Mouse (Mus musculus) forebrain, embryonic 10.5 days (tissue): ENCODE results near the gene Foxo6. TPM values are rescaled to one million over a fixed set of nuclear protein-coding genes. Genes with fewer than 3 reads are reported as not detected.
A peak's percentile ranks its signal among the peaks of the same experiment; 100 is the strongest.

ENCODE experiments used
- DNase-seq: peaks from one replicate; pipeline ENCODE4 v3.0.0-alpha.2; 2017; ENCODE audit warnings: low spot score; ENCODE audit errors: extremely low spot score
- H3K27ac ChIP-seq: fragments of 300-500 bp; sonication (generic); 2 replicates; pipeline ENCODE4 v1.5.1; 2016; ENCODE audit warnings: mild to moderate bottlenecking
- H3K27me3 ChIP-seq: fragments of 300-500 bp; sonication (generic); 2 replicates; pipeline ENCODE4 v1.6.1; 2016; ENCODE audit warnings: mild to moderate bottlenecking; ENCODE audit not compliant: poor library complexity, severe bottlenecking
- H3K36me3 ChIP-seq: fragments of 300-500 bp; sonication (generic); replicated peaks from 2 replicates; pipeline ENCODE4 v1.6.1; 2016; ENCODE audit warnings: mild to moderate bottlenecking, moderate library complexity
- H3K4me1 ChIP-seq: fragments of 300-500 bp; sonication (generic); 2 replicates; pipeline ENCODE4 v1.6.1; 2016
- H3K4me3 ChIP-seq: fragments of 300-500 bp; sonication (generic); 2 replicates; pipeline ENCODE4 v1.5.1; 2016; ENCODE audit warnings: mild to moderate bottlenecking, moderate library complexity
- H3K9me3 ChIP-seq: fragments of 300-500 bp; sonication (generic); 2 replicates; pipeline ENCODE4 v1.6.1; 2016; ENCODE audit warnings: mild to moderate bottlenecking, moderate library complexity
- WGBS: fragments of 180-500 bp; shearing (Covaris S2); methylation state at CpG from one replicate; pipeline ENCODE4 v1.1.7; 2016; 5-methylcytosine and 5-hydroxymethylcytosine counted together
- polyA plus RNA-seq: library from polyadenylated mRNA; unstranded; fragments of >200 nt; fragmentation: Nextera tagmentation; extraction: Ambion mirVana; gene quantifications from 2 replicates; pipeline ENCODE4 v1.2.1, GENCODE M21; 2016

Gene Foxo6
- polyA plus RNA-seq, 1 experiment from 2014 or later: 0.06 TPM

DNA sequence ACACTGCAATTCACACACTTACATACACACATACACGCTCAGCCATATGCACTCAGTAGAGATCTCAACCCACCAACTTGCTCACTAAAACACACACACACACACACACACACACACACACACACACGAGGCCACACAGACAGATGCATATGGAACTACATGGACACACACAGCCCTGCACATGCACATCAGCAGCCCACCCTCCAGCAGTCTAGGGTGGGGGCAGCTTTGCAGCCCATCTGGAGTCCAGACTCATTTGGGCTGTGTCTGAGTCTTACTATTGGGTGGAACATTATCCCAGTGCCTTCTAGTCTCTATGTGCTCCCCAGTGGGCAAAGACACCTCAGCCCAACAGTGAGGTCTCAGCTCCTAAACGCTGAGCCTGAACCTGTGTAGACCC is 23.0 kb downstream of the Foxo6 start:
- WGBS: 71% methylated on average over 3 of the region's 3 CpGs
- H3K9me3 ChIP-seq: no peaks in the 10 kb centered on the region
- H3K36me3 ChIP-seq: no peaks in the 10 kb centered on the region
- peaks cover 100% of the 10 kb centered on the region for H3K27me3 ChIP-seq
- 0 out of 2 replicates have a peak overlapping the region, but pooled peaks have one; percentile 63 for H3K27ac ChIP-seq
- H3K4me3 ChIP-seq: no peak overlapping the region
- no peak for DNase-seq
- peaks cover 73% of the 10 kb centered on the region for H3K4me1 ChIP-seq

DNA sequence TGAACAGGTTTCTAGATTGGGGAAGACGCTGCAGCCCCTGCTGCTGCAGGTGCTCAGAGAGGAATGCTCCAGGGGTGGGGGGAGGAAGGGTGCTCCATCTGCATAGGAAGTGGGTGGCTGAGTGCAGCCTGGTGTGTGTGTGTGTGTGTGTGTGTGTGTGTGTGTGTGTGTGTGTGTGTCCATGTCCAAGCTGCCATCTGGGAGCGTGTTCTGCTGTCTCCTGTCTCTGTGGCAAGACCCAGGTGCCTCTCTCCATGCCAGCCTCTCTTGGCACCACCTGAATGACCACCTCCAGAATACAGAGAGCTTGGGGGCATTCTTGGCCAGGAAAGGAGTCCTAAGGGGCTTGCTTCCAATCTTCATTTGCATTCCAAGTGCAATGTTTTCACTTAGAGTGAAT is 24.4 kb downstream of the Foxo6 start:
- Histone ChIP-seq H3K4me1 (peaks cover 64% of the 10 kb centered on the region), H3K36me3 (no peaks in the 10 kb centered on the region), H3K27me3 (peaks cover 99% of the 10 kb centered on the region), H3K4me3 (no peak overlapping the region), H3K27ac (0 out of 2 replicates have a peak overlapping the region, but pooled peaks have one; percentile 63), H3K9me3 (no peaks in the 10 kb centered on the region)
- 38% methylated on average over 2 of the region's 2 CpGs for WGBS
- DNase-seq: no peak

DNA sequence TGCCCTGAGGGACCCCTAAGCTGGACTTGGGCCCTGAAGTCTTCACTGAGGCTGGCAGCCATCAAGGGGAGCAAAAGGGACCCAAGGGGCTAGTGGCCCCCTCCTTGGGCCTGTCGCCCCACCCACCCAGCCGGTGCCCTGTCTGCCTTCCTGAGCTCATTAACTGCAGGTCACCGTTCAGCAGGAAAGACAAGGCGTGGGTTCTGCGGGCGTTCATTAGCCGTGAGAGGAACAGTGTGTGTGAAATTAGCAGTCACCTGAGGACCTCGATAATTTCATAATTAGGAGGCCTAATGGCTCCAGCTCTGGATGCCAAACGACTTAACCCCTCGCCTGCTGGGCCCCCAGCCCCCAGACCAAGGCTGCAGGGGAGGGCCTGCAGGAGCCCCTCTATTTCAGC is 24.9 kb downstream of the Foxo6 start:
- Histone ChIP-seq H3K27me3 (peaks cover 99% of the 10 kb centered on the region), H3K4me1 (peaks cover 59% of the 10 kb centered on the region), H3K27ac (peak overlapping the region; percentile 70; the same call in 1 of the 2 replicates), H3K36me3 (no peaks in the 10 kb centered on the region), H3K4me3 (no peak overlapping the region), H3K9me3 (no peaks in the 10 kb centered on the region)
- DNase-seq: no peak
- 16% methylated on average over 10 of the region's 10 CpGs for WGBS

DNA sequence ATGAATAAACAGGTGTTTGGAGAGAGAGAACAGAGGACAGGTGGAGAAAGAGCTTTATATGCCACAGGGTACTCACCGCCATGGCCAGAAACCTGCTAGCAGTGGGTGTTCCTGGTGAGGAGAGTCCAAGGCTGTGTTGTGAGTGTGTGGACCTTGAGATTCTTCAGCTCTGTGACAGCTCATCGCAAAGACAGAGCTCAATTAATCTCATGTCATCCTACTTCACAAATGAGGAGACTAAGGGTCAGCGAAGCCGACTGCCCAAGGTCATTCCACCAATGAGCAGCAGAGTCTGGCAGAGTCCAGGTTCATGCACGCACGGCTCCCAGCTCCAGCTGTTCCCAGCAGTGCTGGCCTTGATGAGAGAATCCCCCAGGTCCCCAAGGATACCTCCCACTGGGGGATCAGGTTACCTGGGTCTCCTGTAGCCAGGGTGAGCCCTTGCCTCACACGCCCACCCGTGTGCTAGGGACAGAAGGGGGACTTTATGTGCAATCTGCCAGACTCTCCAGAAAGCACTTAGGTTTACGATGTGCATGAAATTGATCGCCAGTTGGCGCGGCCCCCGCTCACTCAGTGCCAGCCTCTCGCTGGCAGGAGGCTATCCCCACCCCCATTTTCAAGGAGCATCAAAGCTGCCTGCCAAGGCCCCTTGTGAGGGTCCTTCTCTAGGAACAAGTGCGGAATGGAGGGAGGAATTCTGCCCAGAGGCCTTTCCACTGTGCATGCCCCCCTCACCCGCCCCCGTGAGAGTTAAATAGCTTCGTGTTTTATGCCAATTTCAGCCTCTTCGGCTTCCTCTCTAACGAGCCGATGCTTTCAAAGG is 27.6 kb downstream of the Foxo6 start:
- WGBS: 39% methylated on average over 21 of the region's 21 CpGs
- Histone ChIP-seq H3K4me3 (peak overlapping the region; percentile 16; the same call in 1 of the 2 replicates), H3K27me3 (peaks cover 98% of the 10 kb centered on the region), H3K9me3 (no peaks in the 10 kb centered on the region), H3K4me1 (peaks cover 74% of the 10 kb centered on the region), H3K36me3 (no peaks in the 10 kb centered on the region), H3K27ac (peak overlapping the region; percentile 16; the same call in 1 of the 2 replicates)
- DNase-seq: no peak

DNA sequence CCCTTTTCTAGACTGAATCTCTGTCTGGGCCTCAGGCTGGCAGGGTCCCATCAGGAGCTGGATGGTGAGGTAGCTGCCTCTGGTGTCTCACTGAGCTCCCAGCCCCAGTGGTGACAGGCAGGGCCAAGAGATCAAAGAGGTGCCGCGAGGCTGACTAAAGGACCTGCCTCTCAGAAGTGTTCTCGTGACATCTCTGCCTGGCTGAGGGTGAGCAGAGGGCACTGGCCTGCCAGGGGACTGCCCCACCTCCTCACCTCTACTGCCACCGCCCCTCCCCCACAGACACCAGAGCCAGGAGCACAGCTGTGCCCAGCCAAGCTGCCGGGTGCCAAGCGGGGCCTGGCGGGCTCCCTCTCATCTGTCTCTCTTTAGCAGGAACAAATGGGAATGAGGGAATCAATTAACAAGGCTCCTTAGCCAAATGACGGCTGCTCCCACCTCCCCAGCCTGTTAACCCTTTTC is 38.3 kb downstream of the Foxo6 start:
- under 1% methylated on average over 8 of the region's 8 CpGs for WGBS
- Histone ChIP-seq H3K4me3 (peak overlapping the region; percentile 33), H3K4me1 (peaks cover 57% of the 10 kb centered on the region), H3K27ac (peak overlapping the region; percentile 80), H3K9me3 (no peaks in the 10 kb centered on the region), H3K27me3 (peaks cover 60% of the 10 kb centered on the region), H3K36me3 (no peaks in the 10 kb centered on the region)
- peak; percentile 52 for DNase-seq

DNA sequence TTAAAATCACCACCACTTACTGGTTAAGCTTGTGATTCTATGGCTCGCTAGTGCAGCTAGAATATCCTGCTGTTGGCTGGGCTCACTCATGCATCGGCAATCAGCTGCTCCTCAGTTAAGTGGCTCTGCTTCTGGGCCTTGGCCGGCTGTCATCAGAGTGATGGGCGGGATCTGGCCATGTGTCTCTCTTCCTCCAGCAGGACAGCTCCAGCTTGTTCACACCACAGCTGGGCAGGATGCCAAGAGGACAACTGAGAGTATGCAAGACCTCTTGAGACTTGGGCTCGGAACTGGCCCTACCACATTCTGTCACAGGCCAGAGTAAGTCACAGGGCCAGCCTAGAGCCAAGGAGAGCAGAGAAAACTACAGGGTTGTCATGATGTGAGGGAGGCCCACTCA is 39.7 kb downstream of the Foxo6 start:
- WGBS: 67% methylated on average over 5 of the region's 5 CpGs
- Histone ChIP-seq H3K36me3 (no peaks in the 10 kb centered on the region), H3K9me3 (no peaks in the 10 kb centered on the region), H3K4me1 (peaks cover 53% of the 10 kb centered on the region), H3K27ac (peak overlapping the region; percentile 48; the same call in 1 of the 2 replicates), H3K4me3 (no peak overlapping the region), H3K27me3 (peaks cover 59% of the 10 kb centered on the region)
- no peak for DNase-seq

DNA sequence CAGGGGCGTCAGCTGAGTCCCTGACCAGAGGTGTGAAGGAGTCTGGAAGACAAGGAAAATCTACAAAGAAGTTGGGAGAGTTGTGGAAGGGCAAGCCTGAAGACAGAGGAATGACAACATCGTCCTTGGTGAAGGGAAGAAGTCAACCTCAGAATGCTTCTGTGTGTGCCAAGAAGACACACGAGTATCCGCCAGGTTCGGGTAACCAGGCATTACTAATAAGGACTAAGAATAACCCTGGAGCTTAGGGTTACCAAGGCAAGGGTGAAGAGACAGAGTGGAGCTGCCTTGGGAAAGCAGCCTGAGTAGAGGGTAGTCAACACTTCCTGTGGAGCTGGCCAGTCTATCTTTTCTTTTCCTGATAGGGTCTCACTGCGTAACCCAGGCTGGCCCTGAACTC is 41.1 kb downstream of the Foxo6 start:
- DNase-seq: no peak
- Histone ChIP-seq H3K4me1 (peaks cover 53% of the 10 kb centered on the region), H3K9me3 (no peaks in the 10 kb centered on the region), H3K27ac (no peak overlapping the region), H3K27me3 (peaks cover 60% of the 10 kb centered on the region), H3K4me3 (no peak overlapping the region), H3K36me3 (no peaks in the 10 kb centered on the region)
- WGBS: 88% methylated on average over 6 of the region's 6 CpGs

DNA sequence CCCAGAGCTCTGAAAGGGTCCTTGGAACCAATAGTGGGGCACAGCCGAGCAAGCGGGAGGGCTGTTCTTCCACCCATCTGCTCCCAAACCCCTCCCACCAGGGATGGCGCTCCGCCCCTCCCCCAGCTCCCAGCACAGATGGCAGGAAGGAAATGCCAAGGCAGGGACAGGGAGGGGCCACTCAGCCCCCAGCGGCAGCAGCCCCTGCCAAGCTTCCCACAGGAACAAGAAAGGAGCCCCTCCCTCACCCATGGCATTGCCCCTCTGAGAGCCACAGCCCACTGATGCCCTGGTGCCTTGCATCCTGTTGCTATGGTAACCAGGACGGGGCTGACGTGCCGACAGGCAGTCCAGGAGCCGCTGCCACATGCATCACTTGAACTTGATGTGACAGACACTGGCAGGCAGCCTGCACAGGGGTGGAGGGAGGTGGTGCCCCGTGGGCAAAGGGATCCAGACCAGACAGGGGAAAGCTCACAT is 44.3 kb downstream of the Foxo6 start:
- no peaks in the 10 kb centered on the region for H3K36me3 ChIP-seq
- peaks cover 36% of the 10 kb centered on the region for H3K4me1 ChIP-seq
- WGBS: 4% methylated on average over 10 of the region's 10 CpGs
- H3K9me3 ChIP-seq: no peaks in the 10 kb centered on the region
- peak overlapping the region; percentile 36 for H3K4me3 ChIP-seq
- peak; percentile 53 for DNase-seq
- H3K27me3 ChIP-seq: peaks cover 62% of the 10 kb centered on the region
- peak overlapping the region; percentile 53; the same call in 1 of the 2 replicates for H3K27ac ChIP-seq

DNA sequence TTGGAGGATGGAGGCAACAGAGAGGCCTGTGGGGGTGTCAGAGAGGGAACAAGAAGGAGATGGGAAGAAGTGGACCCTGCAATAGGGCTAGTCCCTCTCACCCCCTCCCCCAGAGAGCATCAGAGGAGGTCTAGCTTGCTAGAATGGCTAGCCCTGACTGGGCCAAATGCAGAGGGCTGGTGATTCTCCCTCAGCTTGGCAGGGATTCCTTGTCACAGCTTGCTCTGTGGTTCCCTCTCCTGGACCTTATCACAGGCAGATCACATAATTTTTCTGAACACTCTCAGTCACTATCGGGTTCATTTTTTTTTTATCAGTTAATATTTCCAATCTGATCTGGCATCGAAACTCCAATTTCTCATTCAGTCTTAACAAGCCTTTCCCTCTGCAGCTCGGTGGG is 46.0 kb downstream of the Foxo6 start:
- 73% methylated on average over 3 of the region's 3 CpGs for WGBS
- Histone ChIP-seq H3K4me1 (peaks cover 32% of the 10 kb centered on the region), H3K36me3 (no peaks in the 10 kb centered on the region), H3K27me3 (peaks cover 73% of the 10 kb centered on the region), H3K9me3 (no peaks in the 10 kb centered on the region), H3K27ac (no peak overlapping the region), H3K4me3 (no peak overlapping the region)
- DNase-seq: no peak

DNA sequence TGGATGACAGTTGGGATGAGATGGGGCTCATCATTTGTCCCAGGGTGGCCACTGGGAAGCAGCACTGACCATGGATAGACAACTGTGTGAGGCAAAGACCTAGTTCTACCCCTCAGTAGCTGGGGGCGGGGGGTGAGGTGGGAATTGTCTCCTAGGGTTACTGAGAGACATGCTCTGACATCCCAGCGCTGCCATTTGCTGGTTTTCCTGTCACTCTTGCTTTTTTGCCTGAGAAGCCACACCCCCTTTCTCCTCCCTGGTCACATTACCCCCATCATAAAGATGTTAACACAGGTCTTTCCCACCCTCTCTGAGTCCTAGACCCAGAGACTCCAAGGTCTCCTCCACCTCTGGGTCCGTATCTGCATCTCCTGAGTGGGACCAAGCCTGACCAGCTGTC is 47.7 kb downstream of the Foxo6 start:
- no peak overlapping the region for H3K27ac ChIP-seq
- DNase-seq: no peak
- H3K27me3 ChIP-seq: peaks cover 69% of the 10 kb centered on the region
- H3K36me3 ChIP-seq: no peaks in the 10 kb centered on the region
- H3K9me3 ChIP-seq: no peaks in the 10 kb centered on the region
- WGBS: 70% methylated on average over 3 of the region's 3 CpGs
- H3K4me3 ChIP-seq: no peak overlapping the region
- peaks cover 28% of the 10 kb centered on the region for H3K4me1 ChIP-seq

DNA sequence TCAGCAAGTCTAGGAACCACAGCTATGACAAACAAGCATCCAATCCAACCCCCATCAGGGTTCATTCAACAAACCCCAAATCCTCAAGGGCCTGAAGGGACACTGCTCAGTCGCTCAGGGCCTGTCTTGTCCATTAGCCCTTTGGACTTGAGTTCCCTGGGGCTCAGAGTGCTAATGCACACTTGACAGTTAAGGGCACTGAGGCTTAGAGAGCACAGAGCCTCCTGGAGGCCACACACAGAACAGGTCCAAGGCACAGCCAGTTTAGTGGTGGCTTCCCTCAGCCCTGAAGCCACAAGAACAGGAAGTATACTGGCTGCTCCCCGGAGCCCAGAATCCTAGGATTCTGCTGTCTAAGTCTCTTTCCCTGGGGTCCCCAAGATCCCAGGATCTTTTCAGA is 53.9 kb downstream of the Foxo6 start:
- WGBS: 64% methylated on average over 2 of the region's 2 CpGs
- no peak overlapping the region for H3K27ac ChIP-seq
- H3K4me1 ChIP-seq: no peaks in the 10 kb centered on the region
- peaks cover 61% of the 10 kb centered on the region for H3K27me3 ChIP-seq
- H3K36me3 ChIP-seq: no peaks in the 10 kb centered on the region
- H3K4me3 ChIP-seq: no peak overlapping the region
- H3K9me3 ChIP-seq: no peaks in the 10 kb centered on the region
- DNase-seq: no peak

DNA sequence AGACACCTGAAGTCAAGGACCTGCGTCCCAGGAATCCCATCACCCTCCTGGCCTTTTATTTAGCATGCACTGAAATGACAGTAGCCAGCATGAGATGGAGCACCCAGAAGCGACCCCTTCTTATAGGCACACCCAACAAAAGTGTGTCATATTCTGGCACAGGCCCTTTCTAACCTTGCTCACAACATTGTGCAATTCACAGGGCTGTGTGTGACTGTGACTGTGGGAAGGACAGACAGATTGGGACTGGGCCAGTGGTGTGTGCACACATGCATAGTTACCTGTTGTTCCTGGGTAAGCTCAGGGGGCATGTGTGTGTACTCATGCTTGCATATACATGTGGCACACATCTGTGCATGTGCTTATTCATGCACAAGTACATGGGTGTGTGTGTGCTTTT is 54.6 kb downstream of the Foxo6 start:
- Histone ChIP-seq H3K4me1 (no peaks in the 10 kb centered on the region), H3K9me3 (no peaks in the 10 kb centered on the region), H3K27ac (no peak overlapping the region), H3K4me3 (no peak overlapping the region), H3K27me3 (peaks cover 61% of the 10 kb centered on the region), H3K36me3 (no peaks in the 10 kb centered on the region)
- no peak for DNase-seq
- 88% methylated on average over 2 of the region's 2 CpGs for WGBS

DNA sequence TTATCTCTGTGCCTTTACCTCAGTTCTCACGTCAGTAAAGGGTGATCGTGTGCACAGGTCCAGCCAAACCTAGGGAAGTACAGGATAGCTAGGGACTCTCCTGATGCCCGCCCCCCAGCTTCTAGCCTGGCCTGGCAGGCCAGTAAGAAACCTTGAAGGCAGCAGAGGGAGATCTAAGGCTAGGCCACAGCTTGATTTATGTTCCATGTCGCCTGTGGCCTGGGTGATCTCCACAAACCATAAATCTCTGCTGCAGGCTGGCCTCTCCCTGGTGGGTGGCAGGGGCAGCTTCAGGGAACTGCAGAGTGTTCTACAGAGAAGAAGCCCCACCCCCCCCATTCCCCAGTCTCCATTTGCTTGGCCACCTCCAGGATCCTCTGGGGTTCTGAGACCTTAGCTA is 55.2 kb downstream of the Foxo6 start:
- H3K36me3 ChIP-seq: no peaks in the 10 kb centered on the region
- no peak overlapping the region for H3K27ac ChIP-seq
- no peaks in the 10 kb centered on the region for H3K4me1 ChIP-seq
- no peak overlapping the region for H3K4me3 ChIP-seq
- DNase-seq: no peak
- WGBS: 82% methylated on average over 4 of the region's 4 CpGs
- H3K9me3 ChIP-seq: no peaks in the 10 kb centered on the region
- peaks cover 56% of the 10 kb centered on the region for H3K27me3 ChIP-seq
